Mouse (Mus musculus): ENCODE measurements around the gene Supt4a.

DNA sequence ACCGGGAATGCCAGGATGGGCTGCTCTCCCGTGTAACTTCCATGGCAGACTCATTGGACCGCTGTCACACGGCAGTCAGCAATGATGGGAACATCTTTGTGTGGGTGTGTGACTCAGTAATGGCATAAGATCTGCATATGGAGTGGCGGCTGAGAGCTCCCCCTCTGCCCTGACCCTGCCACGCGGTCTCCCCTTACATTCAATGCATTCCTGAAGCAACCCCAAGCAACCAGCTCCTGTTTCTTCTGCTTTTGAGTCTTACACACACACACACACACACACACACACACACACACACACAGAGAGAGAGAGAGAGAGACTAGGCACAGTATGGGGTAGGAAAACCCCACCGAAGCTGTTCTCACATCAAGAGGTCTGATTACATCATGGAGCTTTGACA is 29.8 kb upstream of the Supt4a start:
- TF ChIP-seq CTCF (IDR thresholded peaks at IDR 0.05; ENCODE audit: low read depth, low read length) (no peak), GATA1 (IDR thresholded peaks at IDR 0.05; ENCODE audit: borderline replicate concordance, low read length) (no peak), GATA2 (IDR thresholded peaks at IDR 0.05; ENCODE audit: borderline replicate concordance, low read depth, low read length) (no peak), POLR2AphosphoS5 (IDR thresholded peaks at IDR 0.05; ENCODE audit: insufficient replicate concordance, low read depth, low read length) (no peak)
